Mouse (Mus musculus) heart, adult 8-10 months (tissue): Measurements from ENCODE around the gene Wfdc2. TPM values are rescaled to one million over a fixed set of nuclear protein-coding genes. Genes with fewer than 3 reads are reported as not detected.
"Not testable (repeated sequence)": the region's sequence is repeated elsewhere in the genome, so short reads cannot be mapped to it uniquely, and the experiment has no call there.

Experiments
- DNase-seq: peaks from one replicate; pipeline ENCODE4 v3.0.0; 2022; ENCODE audit warnings: low spot score
- total RNA-seq, 4 experiments: library from RNA; stranded (reverse); gene quantifications; 2 replicates each; pipeline ENCODE4 v1.2.4; 2022

Gene Wfdc2
- total RNA-seq, 4 experiments from 2014 or later: 0.73 to 3.1 (median 2.1) TPM

GRCm38 (mm10) chr2:164544454-164545097 lies 17.6 kb upstream of the Wfdc2 start:
- no peak for DNase-seq

- DNase-seq: no peak
Measured at GRCm38 (mm10) chr2:164549338-164549737, 12.9 kb upstream of the Wfdc2 start.

- no peak for DNase-seq
Measured at GRCm38 (mm10) chr2:164549963-164550894, 12.0 kb upstream of the Wfdc2 start.

- no peak for DNase-seq
Measured at GRCm38 (mm10) chr2:164550895-164551269, 11.3 kb upstream of the Wfdc2 start.

GRCm38 (mm10) chr2:164551502-164551901 lies 10.7 kb upstream of the Wfdc2 start:
- no peak for DNase-seq

- DNase-seq: no peak
Measured at GRCm38 (mm10) chr2:164558426-164558825, 3.8 kb upstream of the Wfdc2 start.

- DNase-seq: no peak
Measured at GRCm38 (mm10) chr2:164558991-164559645, 3.1 kb upstream of the Wfdc2 start.

- no peak for DNase-seq
Measured at GRCm38 (mm10) chr2:164560106-164560505, 2.1 kb upstream of the Wfdc2 start.

- DNase-seq: no peak
Measured at GRCm38 (mm10) chr2:164563339-164564038, 1.3 kb downstream of the Wfdc2 start.

GRCm38 (mm10) chr2:164564346-164564745 lies 2.1 kb downstream of the Wfdc2 start:
- no peak for DNase-seq

- DNase-seq: no peak
Measured at GRCm38 (mm10) chr2:164566997-164567396, 4.8 kb downstream of the Wfdc2 start.

- no peak for DNase-seq
Measured at GRCm38 (mm10) chr2:164567460-164567859, 5.2 kb downstream of the Wfdc2 start.

- not testable (repeated sequence) for DNase-seq
Measured at GRCm38 (mm10) chr2:164573359-164573758, 11.1 kb downstream of the Wfdc2 start, which contains the start of gene Spint3. Spint3 (minus strand) TSS chr2:164573459.

GRCm38 (mm10) chr2:164585025-164585725 lies 23.0 kb downstream of the Wfdc2 start, which contains the start of gene Wfdc6a:
Wfdc6a (minus strand) TSS chr2:164585447.
- peak; percentile 17 for DNase-seq

GRCm38 (mm10) chr2:164592014-164592413 lies 29.8 kb downstream of the Wfdc2 start:
- no peak for DNase-seq

GRCm38 (mm10) chr2:164593494-164593893 lies 31.3 kb downstream of the Wfdc2 start, which contains the start of gene Eppin:
Eppin (minus strand) TSS chr2:164593594.
- no peak for DNase-seq

- no peak for DNase-seq
Measured at GRCm38 (mm10) chr2:164600179-164600578, 38.0 kb downstream of the Wfdc2 start.

GRCm38 (mm10) chr2:164603482-164603881 lies 41.3 kb downstream of the Wfdc2 start:
- no peak for DNase-seq

GRCm38 (mm10) chr2:164604411-164604810 lies 42.2 kb downstream of the Wfdc2 start:
- no peak for DNase-seq

GRCm38 (mm10) chr2:164608781-164609180 lies 46.6 kb downstream of the Wfdc2 start:
- no peak for DNase-seq

GRCm38 (mm10) chr2:164613471-164613870 lies 51.3 kb downstream of the Wfdc2 start, which contains the start of the genes Wfdc6b and Wfdc8:
Wfdc6b (plus strand) TSS chr2:164613522.
Wfdc8 (minus strand) TSS chr2:164613626.
- peak; percentile 28 for DNase-seq
